Mouse (Mus musculus): Measurements from ENCODE around the gene AL607142.1.

The AL607142.1 gene

DNA sequence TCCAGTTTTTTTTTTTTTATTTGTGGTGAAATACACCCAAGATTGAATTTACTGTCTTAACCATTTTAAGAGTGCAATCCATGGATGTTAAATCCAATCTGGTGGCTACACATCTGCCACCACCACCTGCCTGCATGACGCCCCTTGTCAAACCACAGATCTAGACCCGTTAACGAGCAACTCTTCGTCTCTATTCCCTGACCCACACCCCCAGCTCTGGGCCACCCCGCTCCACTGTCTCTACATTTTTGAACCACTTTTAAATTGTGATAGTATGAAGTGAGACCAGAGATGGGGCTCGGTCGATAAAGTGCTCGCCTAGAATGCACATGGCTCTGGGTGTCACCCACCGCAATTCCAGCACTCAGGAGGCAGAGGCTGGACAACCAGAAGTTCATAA is 8.3 kb upstream of the AL607142.1 start:
- no peak for DNase-seq (ENCODE audit: low read depth, low spot score)

DNA sequence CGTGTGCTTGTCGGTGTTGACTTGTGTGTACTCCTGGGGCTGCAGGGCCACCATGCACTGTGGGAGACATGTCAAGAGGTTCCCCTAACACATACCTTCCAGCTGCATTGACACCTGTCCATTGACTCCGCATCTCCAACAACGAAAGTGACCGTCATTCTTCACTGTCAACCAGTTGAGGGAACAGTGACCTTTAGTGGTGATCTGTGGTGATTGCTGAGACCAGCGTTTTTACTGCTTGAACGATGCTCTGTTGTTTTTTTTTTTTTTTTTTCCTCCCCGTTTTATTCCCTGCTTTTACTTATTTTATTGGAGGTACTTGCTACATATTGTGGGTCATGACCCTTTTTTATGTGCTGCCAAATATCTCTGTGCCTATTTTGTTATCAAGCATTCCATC is 7.3 kb upstream of the AL607142.1 start:
- DNase-seq (ENCODE audit: low read depth, low spot score), result no peak

DNA sequence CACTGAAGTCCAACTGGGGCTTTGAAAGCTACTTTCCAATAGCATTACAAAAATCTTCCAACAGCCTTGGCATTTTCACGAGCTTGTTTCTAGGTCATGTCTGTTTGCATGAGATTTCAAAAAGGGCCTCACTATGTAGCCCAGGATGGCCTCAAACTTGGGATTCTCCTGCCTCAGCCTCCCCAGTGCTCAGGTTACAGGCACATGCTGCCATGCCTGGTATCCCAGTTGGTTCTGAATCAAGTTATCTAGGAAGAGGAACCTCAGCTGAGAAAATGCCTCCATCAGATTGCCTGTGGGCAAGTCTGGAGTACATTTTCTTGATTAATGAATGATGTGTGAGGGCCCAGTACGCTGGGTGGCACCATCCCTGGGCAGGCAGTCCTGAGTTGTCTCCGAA is 6.6 kb upstream of the AL607142.1 start:
- DNase-seq (ENCODE audit: low read depth, low spot score), result no peak

DNA sequence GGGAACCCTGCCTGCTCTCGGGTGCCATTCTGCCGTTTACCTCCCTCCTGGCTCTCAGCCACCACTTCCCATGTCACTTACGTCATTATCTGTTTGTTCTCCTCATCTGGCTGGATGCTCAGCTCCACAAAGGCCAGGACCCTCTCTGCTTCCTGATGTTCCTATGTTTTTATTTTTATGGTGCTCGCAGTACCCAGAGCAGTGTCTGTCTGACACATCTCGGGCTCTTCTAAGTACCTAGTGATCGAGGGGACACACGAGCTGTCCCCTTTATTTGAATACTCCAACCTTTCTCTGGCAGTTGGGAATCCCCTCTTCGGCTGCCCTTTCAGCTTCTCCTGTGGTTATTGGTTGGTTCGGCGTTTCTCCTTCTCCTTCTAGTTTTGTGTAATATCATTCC is 6.0 kb upstream of the AL607142.1 start:
- DNase-seq (ENCODE audit: low read depth, low spot score), result no peak

DNA sequence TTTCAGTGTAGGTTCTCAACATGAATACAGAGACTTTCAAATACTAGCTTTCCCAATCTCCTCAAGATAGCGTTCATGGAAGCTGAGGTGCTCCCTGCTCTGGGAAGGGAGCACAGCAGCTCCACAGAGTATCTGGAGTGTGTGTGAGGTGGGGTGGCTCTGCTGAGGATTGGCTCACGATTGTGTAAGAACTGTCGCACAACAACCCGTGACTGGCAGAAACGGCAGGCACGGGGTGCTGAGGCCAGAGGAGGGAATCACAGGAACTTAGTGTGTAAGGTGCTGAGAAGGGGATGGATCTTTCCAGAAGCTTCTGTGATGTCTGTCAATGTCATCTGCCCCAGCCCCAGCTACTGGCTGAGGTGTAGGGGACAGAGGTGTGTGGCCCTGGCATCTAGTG is 3.1 kb upstream of the AL607142.1 start:
- no peak for DNase-seq (ENCODE audit: low read depth, low spot score)

DNA sequence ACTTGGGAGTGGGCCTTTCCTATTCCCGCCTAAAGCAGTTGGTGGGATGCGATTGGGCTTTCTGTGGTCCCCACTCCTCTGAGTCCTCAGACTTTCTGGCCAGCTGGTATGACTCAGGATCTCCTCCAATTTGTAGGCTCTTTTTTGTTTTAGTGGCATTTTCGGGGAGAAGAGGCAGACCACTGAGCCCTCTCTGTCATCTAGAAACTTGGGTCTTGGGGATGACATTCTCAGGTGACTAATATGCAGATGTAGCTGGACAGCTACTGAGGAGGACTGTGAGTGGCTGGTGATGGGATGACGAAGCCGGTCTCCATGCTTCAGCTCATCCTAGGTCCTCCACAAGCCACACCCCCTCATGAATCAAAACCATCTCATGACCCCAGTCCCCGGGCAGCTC is 2.6 kb upstream of the AL607142.1 start:
- no peak for DNase-seq (ENCODE audit: low read depth, low spot score)

DNA sequence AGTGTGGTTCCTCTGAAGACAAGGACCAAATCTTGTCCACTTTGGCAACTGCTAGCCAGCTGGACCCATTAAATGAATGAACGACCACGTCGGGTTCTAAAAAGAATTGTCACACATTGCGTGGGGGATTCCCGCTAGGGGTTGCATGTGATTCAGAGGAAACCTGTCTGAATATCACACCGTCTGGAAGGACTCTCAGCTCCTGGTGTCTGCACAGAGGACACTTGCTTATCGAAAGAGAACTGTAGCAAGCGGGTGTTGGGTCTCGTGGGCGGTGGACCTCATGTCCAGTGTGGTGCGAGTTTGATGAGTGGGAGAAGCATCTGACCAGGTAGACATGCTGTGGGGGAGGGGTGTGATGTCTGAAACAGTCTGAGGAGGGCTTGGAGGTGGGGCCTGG is 2.0 kb upstream of the AL607142.1 start:
- DNase-seq (ENCODE audit: low read depth, low spot score), result no peak

DNA sequence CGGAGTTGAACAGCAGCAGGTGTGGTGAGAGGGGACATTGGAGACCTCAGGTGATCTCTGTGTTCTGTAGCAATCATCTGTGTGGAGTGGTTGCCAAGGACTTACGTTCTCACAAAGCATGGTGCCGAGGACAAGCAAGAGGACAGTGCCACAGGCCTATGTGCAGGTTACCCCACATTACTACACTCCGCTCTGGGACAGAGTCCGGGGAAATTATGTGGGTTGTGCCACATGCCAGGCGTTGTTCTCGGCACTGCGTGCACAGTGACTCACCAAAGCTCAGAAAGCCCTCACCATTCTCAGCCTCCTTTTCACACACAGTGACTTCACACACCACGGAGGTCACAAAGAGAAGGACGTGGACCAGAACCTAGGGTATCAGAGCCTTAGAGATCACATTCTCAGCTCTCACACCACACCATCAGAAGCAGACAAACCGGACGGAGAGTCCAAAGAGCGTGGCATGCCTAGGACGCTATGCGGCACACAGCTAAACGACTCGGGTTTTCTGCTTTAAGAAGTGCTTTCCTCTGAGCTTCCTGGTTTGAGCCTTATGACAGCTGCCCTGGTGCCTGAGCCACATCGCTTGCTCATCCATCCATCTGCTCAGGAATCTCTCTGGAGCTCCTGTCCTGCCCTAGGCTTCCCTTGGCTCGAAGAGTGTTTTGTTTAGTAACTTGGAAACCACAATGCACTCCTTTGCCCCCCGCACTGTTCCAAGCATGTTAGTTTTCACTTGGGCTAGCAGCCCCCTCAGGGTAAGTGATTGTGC is 1.3 kb upstream of the AL607142.1 start:
- no peak for DNase-seq (ENCODE audit: low read depth, low spot score)

DNA sequence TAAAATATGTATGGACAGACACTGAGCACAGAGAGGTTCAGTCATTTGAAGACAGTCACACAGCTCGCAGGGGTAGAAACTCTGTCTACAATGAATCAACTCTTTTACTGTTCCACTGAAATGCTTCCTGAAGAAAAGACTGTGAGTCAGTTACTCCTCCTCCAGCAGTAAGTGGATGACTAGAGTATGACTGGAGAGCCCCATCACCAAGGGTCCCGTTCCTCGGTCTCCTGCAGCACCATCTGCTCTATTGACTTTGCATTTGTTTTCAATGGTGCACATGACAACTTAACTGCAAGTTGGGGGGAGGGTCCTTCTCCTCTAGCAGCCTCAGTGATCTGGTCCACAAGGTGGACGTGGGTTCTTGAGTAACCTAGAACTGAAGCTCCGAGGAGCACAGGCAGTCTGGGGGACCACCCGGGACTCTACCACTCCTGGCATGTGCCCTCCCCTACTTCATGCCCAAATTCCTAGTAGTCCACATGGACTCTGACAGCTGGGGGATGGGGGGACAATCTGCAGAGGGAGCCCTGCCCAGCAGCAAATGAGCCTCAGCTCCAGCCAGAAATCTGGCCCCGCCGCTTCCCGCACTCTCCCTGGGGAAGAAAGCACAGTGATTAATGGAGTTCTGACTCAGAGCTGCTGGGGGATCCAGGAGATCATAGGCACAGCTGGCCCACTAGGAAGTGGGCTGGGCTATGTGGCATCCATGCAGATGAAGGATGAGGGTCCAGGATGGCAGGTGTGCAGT is 2.2 kb downstream of the AL607142.1 start:
- peak; percentile 96 for DNase-seq (ENCODE audit: low read depth, low spot score)

DNA sequence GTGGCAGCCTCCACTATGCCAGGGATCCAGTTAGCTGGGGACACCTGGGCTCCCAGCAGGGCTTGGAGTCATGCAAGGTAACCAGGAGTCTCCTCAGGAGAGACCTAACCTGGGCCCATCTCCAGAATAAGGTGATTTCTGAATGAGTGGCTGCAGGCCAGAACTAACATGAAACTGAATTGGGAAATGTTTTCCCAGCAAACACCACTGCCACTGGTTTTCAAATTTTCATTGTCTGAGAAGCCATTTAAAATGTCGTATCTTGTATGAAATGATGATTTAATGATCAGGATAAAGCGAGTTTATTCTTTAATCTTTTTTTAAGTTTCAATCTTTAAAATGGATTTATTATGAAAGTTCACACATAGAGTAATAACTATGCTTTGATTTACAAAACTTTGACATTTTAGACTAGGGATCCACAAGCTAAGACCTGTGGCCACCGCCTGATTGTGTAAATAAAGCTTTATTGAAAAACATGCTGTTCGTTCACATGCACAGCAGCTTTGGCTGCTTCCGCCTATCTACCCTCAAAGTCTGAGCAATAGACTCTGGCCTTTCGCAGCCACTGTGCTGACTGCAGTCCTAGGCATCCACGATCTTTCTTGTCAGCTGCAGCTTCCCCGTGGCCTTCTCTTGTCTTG is 2.9 kb downstream of the AL607142.1 start:
- no peak for DNase-seq (ENCODE audit: low read depth, low spot score)

DNA sequence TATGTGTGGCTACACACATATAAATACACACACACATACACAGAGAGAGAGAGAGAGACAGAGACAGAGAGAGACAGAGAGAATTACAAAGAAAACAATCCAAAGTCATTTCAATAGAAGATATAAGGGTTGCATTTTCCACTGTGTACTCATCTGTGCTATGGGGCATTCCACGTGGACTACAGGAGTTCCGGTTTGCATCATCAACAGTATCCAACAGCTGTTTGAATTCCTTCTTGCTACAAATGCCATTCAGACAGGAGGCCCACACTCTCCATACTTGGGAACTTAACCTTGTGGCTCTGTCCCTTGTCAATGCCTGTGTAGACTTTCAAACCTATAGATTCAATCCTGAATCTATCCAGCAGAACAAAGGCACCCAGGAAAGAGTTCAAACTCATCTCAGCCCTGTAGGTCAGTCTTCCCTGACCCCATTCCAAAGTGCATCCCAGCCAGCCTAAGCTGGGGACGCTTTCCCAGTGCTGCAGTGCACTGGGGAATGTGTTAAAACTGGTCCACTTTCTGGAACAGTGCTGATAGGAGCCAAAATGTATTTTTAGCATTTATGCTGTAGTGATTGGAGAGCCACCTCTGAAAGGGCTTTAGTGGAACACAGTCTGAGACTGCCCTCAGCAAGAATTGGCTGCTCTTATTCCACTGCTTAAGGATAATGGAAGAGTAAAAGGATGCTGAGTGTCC is 4.2 kb downstream of the AL607142.1 start:
- DNase-seq (ENCODE audit: low read depth, low spot score), result peak; percentile 25

DNA sequence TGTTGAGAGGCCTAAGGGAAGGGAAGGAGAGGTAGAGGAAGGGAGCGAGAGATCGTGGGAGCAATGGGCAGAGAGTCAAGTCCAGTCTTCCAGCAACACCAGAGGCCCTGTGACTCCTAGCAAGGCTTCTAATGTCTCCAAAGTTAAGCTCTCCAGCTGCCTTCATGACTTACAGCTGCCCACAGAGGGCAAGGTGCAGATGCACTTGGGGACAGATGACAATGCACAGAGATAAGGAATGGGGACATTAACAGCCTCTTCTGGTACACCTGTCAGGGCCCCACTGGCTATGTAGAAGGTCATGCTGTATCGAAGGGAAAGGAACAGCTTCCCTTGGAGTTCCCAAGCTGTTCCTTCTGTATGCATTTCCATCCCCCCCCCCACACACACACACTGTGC is 4.8 kb downstream of the AL607142.1 start:
- DNase-seq (ENCODE audit: low read depth, low spot score), result no peak

DNA sequence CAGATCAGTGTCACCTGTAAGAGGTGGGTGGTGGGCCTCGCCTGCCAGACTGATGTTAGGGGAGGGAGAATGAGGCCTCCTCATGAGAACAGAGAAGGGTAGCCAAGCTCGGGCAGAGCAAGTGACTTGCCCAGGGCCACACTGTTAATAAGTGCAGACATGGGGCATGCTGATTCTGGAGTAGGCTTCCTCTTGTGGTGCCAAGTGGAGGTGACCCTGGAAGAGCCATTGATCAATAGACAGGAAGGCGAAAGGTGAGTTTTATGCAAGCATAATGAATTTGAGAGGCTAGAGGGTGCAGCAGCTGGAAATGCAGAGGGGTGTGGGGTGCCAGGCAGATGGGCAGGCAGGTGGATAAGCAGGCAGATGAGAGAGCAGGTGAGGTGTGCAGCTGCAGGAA is 6.6 kb downstream of the AL607142.1 start:
- no peak for DNase-seq (ENCODE audit: low read depth, low spot score)

DNA sequence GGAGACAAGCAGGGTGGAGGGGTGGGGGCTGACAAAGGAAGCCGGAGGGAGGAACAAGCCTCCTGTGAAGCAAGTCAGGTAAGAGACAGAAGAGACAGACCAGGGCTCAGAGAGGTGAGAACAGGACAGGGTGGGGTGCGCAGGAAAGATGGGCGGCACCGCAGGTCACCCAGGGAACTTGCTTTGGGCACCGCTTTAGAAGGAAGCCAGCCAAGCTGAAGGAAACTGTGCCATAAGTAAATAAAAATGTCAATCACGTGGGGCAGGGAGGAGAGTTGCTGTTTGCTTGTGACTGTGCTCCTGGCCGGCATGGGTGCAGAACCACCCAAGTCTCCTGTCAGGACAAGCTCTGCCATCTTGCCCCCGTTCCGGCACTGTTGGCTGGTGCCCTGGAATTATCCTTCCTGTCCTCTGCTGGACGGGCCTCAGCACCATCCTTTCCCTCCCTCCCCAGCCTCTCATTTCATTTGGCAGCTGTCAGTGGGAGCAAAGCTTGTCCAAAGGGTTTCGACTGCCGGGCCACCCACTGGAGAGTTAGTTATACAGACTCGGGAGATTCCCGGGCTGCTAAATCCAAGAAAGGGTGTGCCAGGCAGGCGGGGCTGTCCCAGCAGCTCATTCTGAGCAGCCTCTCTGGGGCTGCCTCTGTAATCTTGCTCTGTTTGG is 7.2 kb downstream of the AL607142.1 start:
- no peak for DNase-seq (ENCODE audit: low read depth, low spot score)

DNA sequence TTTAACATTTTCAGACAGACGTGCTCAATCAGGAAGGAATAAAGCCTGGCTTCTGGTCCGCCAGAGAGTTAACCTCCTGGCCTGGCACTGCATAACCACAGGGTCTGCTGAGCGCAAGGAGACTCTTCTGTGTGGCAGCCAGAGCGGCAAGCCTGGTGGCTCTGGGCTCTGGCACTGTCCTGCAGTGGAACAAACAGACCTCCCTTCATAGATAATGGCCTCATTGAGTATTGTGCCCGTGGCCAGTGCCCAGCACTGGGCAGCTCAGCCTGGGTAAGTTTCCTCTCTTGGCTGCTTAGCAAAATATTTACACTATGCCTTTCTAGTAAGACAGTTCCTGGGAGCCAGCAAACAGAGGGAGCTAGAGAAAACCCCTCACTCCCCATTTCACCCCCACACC is 9.3 kb downstream of the AL607142.1 start:
- DNase-seq (ENCODE audit: low read depth, low spot score), result no peak

DNA sequence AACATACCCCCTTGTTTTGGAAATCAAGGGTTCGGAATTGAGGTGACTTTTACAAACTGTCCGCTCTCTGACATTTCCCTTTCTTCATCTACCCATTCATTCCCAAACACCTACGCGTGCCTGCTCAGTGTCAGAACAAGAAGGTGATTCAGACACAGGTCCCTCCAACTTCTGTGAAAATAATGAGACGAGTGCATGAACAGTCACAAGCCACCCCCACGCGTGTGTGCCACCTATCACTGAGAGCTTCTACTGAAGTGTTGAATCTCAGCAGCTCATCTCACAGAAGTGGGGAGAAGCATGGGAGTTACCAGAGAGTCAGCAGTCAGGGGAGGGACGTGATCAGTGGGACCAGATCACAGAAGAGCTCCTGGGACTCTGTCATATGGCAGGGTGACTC is 12.5 kb downstream of the AL607142.1 start:
- no peak for DNase-seq (ENCODE audit: low read depth, low spot score)

DNA sequence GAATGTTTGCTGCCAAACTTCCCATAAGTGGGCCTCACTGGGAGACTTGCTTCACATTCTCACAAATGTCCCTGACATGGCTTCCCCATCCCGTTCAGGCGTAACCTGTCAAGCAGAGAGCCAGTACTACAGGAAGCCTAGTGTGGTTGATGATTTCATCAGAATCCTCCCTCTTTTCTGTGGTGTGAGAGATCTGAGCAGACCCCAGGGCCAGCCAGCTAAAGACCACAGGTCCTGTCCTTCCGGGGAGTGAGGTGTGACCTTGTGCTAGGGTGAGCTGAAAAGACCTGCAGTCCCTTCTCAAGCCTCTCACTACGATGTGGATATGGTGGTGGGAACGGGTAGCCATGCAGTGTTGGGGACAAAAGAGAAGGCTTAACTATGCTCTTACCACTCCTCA is 17.7 kb downstream of the AL607142.1 start:
- no peak for DNase-seq (ENCODE audit: low read depth, low spot score)

DNA sequence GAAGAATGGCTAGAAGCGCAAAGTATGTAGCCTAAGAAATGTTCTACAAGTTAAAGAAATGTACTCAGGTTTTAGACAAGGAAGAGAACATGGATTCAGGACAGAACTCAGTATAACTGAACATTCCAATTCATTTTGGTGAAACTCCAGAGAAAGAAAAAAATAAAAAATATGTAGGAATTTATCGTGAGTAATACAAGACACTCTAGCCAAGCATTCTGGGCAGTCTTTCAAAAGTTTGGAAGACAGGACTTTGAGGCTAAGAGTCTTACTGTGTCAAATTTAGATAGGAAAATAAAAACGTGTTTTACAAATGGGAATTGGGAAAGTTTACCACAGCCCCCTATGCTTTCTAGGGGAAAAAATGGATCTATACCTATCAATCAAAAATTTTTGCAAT is 18.9 kb downstream of the AL607142.1 start:
- peak; percentile 93 for DNase-seq (ENCODE audit: low read depth, low spot score)

DNA sequence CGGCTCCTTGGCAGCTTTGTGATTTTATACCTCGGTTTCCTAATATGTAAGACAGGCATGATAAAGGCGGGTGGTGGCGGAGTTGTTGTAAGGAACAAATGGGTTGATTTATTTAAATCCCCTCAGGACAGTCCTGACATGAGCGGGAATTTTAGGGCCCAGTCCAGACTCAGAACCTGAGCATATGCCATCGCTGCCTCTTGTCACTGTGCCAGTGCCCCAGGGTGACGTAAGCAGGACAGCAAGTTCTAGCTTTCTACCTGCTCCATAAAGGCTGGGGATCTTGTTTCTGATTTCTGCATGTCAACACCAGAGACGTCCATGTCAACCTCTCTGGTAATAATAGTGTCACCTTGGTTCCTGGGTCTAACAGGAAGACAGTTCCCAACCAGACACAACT is 24.7 kb downstream of the AL607142.1 start:
- no peak for DNase-seq (ENCODE audit: low read depth, low spot score)

DNA sequence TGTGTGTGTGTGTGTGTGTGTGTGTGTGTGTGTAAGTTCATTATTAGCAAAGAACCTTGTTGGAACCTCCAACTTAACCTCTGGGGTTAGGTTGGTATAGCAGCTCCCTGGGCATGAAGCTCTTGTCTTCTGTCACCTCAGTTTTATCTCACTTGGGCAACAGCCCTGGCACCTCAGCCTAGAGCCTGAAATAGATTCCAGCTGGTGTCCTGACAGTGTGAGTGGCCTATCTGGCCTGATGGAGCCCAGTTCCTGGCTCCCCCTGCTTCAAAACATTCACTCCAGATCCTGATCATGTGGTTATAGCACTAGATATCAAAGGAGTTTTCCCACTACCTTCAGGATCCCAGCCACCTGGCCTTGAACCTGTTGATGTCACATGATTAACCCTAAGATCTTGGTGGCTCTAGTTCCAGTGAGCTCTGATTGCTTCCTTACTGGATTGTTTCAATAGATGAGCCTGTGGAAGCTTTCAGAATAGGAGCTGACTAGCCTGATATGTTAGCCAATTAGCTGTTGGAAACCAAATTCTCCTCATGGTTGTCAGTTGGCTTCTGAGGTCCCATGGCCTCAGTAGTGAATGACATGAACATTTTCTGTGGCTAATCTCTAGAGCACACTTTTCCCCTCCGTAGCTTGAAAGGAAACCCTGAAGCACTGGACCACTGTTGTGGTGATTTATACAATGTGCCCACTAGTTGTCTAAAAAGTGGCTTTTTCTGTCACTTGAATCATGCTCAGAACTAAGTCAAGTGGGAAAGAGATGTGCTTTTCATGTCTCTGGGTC is 27.4 kb downstream of the AL607142.1 start:
- no peak for DNase-seq (ENCODE audit: low read depth, low spot score)

DNA sequence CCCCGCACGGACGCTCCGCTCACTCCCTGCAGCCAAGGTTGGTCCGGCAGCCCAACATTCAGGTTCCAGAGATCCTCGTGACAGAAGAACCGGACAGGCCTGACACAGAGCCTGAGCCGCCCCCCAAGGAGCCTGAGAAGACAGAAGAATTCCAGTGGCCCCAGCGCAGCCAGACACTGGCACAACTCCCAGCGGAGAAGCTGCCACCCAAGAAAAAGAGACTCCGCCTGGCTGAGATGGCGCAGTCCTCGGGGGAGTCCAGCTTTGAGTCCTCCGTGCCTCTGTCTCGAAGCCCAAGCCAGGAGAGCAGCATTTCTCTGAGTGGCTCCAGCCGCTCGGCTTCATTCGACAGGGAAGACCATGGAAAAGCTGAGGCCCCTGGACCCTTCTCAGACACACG is 32.1 kb downstream of the AL607142.1 start:
- DNase-seq (ENCODE audit: low read depth, low spot score), result no peak
